In the genomic region with DNA sequence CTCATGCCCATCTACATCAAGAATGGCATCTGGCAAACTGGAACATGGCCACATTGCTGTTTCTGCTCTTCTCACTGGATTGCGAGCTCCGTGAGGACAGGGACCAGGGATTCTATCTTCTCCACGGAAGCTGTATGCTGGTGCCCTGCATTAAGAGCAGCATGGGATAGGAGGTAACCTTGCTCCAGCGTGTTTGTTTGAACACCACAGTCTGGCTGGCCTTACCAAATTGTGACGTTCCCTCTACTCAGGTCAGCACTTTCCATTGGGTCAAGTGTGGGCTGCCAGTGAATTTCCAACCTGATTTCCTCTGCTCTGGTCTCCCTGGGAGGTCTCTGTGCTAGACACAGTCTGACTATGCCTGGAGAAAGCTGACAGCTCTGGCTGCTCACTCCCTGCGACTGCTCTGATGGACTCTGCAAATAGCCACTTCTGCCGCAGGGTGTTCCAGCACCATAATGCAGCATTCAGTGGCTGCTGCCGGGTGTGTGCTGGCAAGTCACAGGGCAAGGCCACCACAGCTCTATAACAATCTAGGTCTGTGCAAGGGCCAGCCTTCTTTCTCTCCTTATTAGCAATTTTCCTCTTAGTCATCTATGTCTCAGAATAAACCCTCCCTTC, we compare ENCODE assay signal across 11 mouse cellular contexts.
DNase-seq lines count a peak whose midpoint lies in the region; ATAC-seq and TF ChIP-seq lines count a peak whose summit lies in the region.
"Had no signal": no experiment of that assay in that cellular context is flagged by ENCODE, and none has a peak within 500 bp of the region (broad histone marks: within the 10 kb centered on the region; RNA-seq: fewer than 3 reads in every experiment).

No protein-coding gene starts in this region.

- no peaks in the 10 kb centered on the region; the same call in 1 of the 2 replicates for H3K27me3 ChIP-seq in liver, adult 2 months (ENCODE audit: control insufficient read depth, insufficient read depth, low read length)
- no peaks in the 10 kb centered on the region for H3K27me3 ChIP-seq in embryonic facial prominence, embryonic 14.5 days (replicated peaks; ENCODE audit: control insufficient read depth, insufficient read depth, low read length)
- H3K27me3 ChIP-seq in limb, embryonic 12.5 days, result 0 out of 2 replicates have a peak, but pooled peaks cover 7% of the 10 kb centered on the region

- H3K79me2 ChIP-seq in liver, adult 2 months (ENCODE audit: control insufficient read depth, insufficient read depth, low read length), result no peaks in the 10 kb centered on the region

- no peaks in the 10 kb centered on the region for H3K9me3 ChIP-seq in embryonic facial prominence, embryonic 14.5 days (ENCODE audit: control insufficient read depth, low read length)
- no peaks in the 10 kb centered on the region for H3K9me3 ChIP-seq in limb, embryonic 12.5 days

- H3K36me3 ChIP-seq in liver, adult 2 months (ENCODE audit: control insufficient read depth, insufficient read depth, low read length), result no peaks in the 10 kb centered on the region
- H3K36me3 ChIP-seq in embryonic facial prominence, embryonic 14.5 days (ENCODE audit: control insufficient read depth, insufficient read depth, low read length), result no peaks in the 10 kb centered on the region
- H3K36me3 ChIP-seq in limb, embryonic 12.5 days, result no peaks in the 10 kb centered on the region

- ATAC-seq in frontal cortex, adult (ENCODE audit: low TSS enrichment), result peak; percentile 55
- no peak for ATAC-seq in embryonic facial prominence, embryonic 14.5 days (ENCODE audit: low read depth)
- ATAC-seq in limb, embryonic 12.5 days (ENCODE audit: insufficient number of reproducible peaks, insufficient read depth, low FRiP score, low TSS enrichment, low read depth), result no peak

- 38% methylated on average over 8 of the region's 8 CpGs for WGBS in liver, adult 2 months
- 46% methylated on average over 8 of the region's 8 CpGs for WGBS in embryonic facial prominence, embryonic 14.5 days
- 54% methylated on average over 8 of the region's 8 CpGs for WGBS in limb, embryonic 12.5 days

- no peak overlapping the region for H3K9ac ChIP-seq in liver, adult 2 months (ENCODE audit: low read depth, low read length)
- H3K9ac ChIP-seq in embryonic facial prominence, embryonic 14.5 days (ENCODE audit: low read depth, low read length), result no peak overlapping the region
- no peak overlapping the region for H3K9ac ChIP-seq in limb, embryonic 12.5 days (replicated peaks)

- TF ChIP-seq POLR2A in liver, adult 2 months (IDR thresholded peaks at IDR 0.05; ENCODE audit: extremely low read depth, insufficient read depth, low read length), result no peak

- no peak overlapping the region for H3K27ac ChIP-seq in liver, adult 2 months (replicated peaks; ENCODE audit: insufficient read depth, low read depth, low read length)
- H3K27ac ChIP-seq in embryonic facial prominence, embryonic 14.5 days (replicated peaks; ENCODE audit: low read depth, low read length), result no peak overlapping the region
- peak overlapping the region; percentile 29; the same call in 1 of the 2 replicates for H3K27ac ChIP-seq in limb, embryonic 12.5 days
- H3K27ac ChIP-seq: macrophage had no signal

- no peak for TF ChIP-seq CTCF in liver, adult 2 months (IDR thresholded peaks at IDR 0.05; ENCODE audit: low read depth, low read length)

- no peak for DNase-seq in frontal cortex, postnatal 25 days (ENCODE audit: low spot score in 2 of 2)
- DNase-seq in liver, adult 2 months (ENCODE audit: extremely low read depth, low read depth, low spot score), result peak; percentile 6
- DNase-seq in liver, result no peak
- DNase-seq in embryonic facial prominence, embryonic 14.5 days (ENCODE audit: low spot score), result peak; percentile 48
- DNase-seq in cerebellum, adult 18-20 months, result no peak
- DNase-seq in adrenal gland, postnatal 4 days (ENCODE audit: low spot score in 2 of 2), result no peak
- DNase-seq: heart, adult 11 months; heart, postnatal 4 days had no signal

- no peak overlapping the region for H3K4me2 ChIP-seq in embryonic facial prominence, embryonic 14.5 days (ENCODE audit: low read depth, low read length)
- H3K4me2 ChIP-seq in limb, embryonic 12.5 days, result no peak overlapping the region

- H3K4me3 ChIP-seq in liver, adult 2 months (ENCODE audit: insufficient read depth, low read depth, low read length), result no peak overlapping the region
- H3K4me3 ChIP-seq in embryonic facial prominence, embryonic 14.5 days (ENCODE audit: low read depth, low read length), result no peak overlapping the region
- H3K4me3 ChIP-seq in limb, embryonic 12.5 days (replicated peaks), result no peak overlapping the region

- no peaks in the 10 kb centered on the region for H3K4me1 ChIP-seq in liver, adult 2 months (ENCODE audit: control insufficient read depth, insufficient read depth, low read length)
- H3K4me1 ChIP-seq in embryonic facial prominence, embryonic 14.5 days (ENCODE audit: control insufficient read depth, insufficient read depth, low read length), result peaks cover 21% of the 10 kb centered on the region
- peaks cover 33% of the 10 kb centered on the region for H3K4me1 ChIP-seq in limb, embryonic 12.5 days (replicated peaks)

Comparison
In these comparisons a context has a peak if more than half of its experiments do, and no peak if none do; other contexts are left out.
1. DNase-seq: peak in liver, adult 2 months (single experiment) and embryonic facial prominence, embryonic 14.5 days (single experiment); none in frontal cortex, postnatal 25 days (0 of 2), liver (single experiment), cerebellum, adult 18-20 months (0 of 2) and adrenal gland, postnatal 4 days (0 of 2).